Mouse (Mus musculus) heart, embryonic 14.5 days (tissue): Measurements from ENCODE around the gene Castor1. TPM values are rescaled to one million over a fixed set of nuclear protein-coding genes. Genes with fewer than 3 reads are reported as not detected.

ENCODE experiments used
- ATAC-seq: fragments of 200-750 bp; cut with Nextera tagmentation; 2 replicates; pipeline ENCODE4 v1.8.0; 2017; ENCODE audit warnings: low read depth, moderate TSS enrichment; ENCODE audit not compliant: insufficient number of reproducible peaks, insufficient read depth, low FRiP score
- H3K27ac ChIP-seq, 2 experiments: fragments of 200-500 bp in 1 of 2; fragments of 300-500 bp in 1 of 2; sonication (generic) in 1 of 2; replicated peaks in 1 of 2; 2 replicates each; pipeline ENCODE4 v1.5.1; 2012 to 2014; ENCODE audit warnings: low read depth in 2 of 2, low read length in 2 of 2, control low read depth in 1 of 2, mild to moderate bottlenecking in 1 of 2, mixed read lengths in 1 of 2; ENCODE audit not compliant: control insufficient read depth in 1 of 2, insufficient read depth in 1 of 2
- H3K27me3 ChIP-seq: fragments of 300-500 bp; sonication (generic); 2 replicates; pipeline ENCODE4 v1.6.1; 2014; ENCODE audit warnings: mild to moderate bottlenecking, low read length, control low read depth; ENCODE audit not compliant: control insufficient read depth, insufficient read depth
- H3K36me3 ChIP-seq: fragments of 300-500 bp; sonication (generic); 2 replicates; pipeline ENCODE4 v1.6.1; 2014; ENCODE audit warnings: mild to moderate bottlenecking, control low read depth, low read length, mixed read lengths; ENCODE audit not compliant: control insufficient read depth, insufficient read depth
- H3K4me1 ChIP-seq, 2 experiments: fragments of 200-500 bp in 1 of 2; fragments of 300-500 bp in 1 of 2; sonication (generic) in 1 of 2; 2 replicates each; pipeline ENCODE4 v1.6.1; 2012 to 2014; ENCODE audit warnings: low read length in 2 of 2, control low read depth in 1 of 2, mixed read lengths in 1 of 2; ENCODE audit not compliant: control insufficient read depth in 2 of 2, insufficient read depth in 2 of 2
- H3K4me2 ChIP-seq: fragments of 300-500 bp; sonication (generic); 2 replicates; pipeline ENCODE4 v1.6.1; 2014; ENCODE audit warnings: mild to moderate bottlenecking, low read length
- H3K4me3 ChIP-seq, 2 experiments: fragments of 200-500 bp in 1 of 2; fragments of 300-500 bp in 1 of 2; sonication (generic) in 1 of 2; 2 replicates each; pipeline ENCODE4 v1.5.1; 2012 to 2014; ENCODE audit warnings: low read length in 2 of 2, mild to moderate bottlenecking in 2 of 2, control low read depth in 1 of 2, low read depth in 1 of 2, moderate library complexity in 1 of 2; ENCODE audit not compliant: control insufficient read depth in 1 of 2, insufficient read depth in 1 of 2
- H3K9ac ChIP-seq: fragments of 300-500 bp; sonication (generic); 2 replicates; pipeline ENCODE4 v1.6.1; 2014; ENCODE audit warnings: mild to moderate bottlenecking, low read length
- H3K9me3 ChIP-seq: fragments of 300-500 bp; sonication (generic); 2 replicates; pipeline ENCODE4 v1.6.1; 2016; ENCODE audit warnings: low read length, control low read depth; ENCODE audit not compliant: control insufficient read depth
- WGBS: fragments of 180-500 bp; shearing (Covaris S2); extraction: QIAGEN DNeasy Blood & Tissue Kit; methylation state at CpG from one replicate; pipeline ENCODE4 v1.1.7; 2014; 5-methylcytosine and 5-hydroxymethylcytosine counted together
- polyA plus RNA-seq: library from polyadenylated mRNA; unstranded; fragments of >200 nt; fragmentation: Nextera tagmentation; extraction: Ambion mirVana; gene quantifications from 2 replicates; pipeline ENCODE4 v1.2.1, GENCODE M21; 2014

Castor1 gene
- polyA plus RNA-seq, 1 experiment from 2014 or later = 5.7 TPM

GRCm38 (mm10) chr11:4196636-4197035 lies 21.4 kb upstream of the Castor1 start:
- Histone ChIP-seq H3K27me3 (no peaks in the 10 kb centered on the region), H3K9me3 (no peaks in the 10 kb centered on the region), H3K4me1 (no peaks in the 10 kb centered on the region), H3K4me2 (no peak overlapping the region), H3K36me3 (no peaks in the 10 kb centered on the region), H3K27ac (no peak overlapping the region), H3K4me3 (no peak overlapping the region), H3K9ac (no peak overlapping the region)
- ATAC-seq = no peak
- 72% methylated on average over 8 of the region's 8 CpGs for WGBS

DNA sequence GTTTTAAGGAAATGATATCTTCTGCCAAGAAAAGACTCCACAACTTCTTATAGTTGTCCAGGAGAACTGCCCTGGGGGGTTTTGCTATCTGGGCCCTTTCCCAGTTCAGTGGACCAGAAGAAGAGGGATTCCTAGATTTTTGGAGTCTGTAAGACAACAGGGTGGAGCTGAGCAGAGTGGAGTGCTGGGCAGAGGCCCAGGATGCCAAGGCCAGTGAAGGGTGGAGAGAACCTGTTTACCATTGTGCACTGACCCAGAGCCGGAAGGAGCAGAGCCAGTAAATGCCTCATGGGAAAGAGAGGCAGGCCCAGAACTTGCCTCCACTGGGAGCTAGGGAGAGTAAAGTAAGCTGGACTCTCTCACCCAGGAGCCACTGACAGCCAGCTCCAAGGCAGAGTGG lies 20.3 kb upstream of the Castor1 start:
- WGBS = 68% methylated on average over 1 of the region's 1 CpGs
- ATAC-seq = no peak

DNA sequence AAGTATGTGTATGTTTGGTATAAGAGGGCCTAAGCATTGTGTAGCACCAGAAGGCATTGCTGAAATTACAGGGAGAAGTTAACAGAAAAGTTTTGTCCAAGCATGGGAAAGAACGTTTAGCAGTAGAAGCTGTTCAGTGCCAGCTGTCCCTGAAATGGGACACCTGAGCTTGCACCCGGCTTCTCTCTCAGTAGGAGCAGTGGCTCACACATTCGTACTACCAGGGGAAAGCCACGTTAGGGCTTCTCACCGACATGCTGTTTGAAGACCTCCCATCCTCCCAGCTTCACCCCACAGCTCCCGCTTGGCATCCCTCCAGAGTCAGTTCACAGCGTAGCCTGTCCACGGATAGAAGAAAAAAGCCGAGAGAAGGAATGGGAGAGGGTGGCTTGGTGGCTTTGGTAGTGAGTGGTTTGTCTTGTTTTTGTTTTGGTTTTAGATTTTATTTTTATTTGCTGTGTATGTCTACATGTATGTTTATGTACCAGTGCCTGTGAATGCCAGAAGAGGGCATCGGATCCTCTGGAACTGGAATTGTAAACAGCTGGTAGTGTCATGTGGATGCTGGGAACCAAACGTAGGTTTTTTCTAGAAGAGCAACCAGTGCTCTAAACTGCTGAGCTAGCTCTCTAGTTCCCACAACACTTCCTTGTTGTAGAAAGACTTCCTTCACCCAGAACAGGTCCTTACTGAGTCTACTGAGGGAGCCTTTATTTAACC lies 15.9 kb upstream of the Castor1 start:
- Histone ChIP-seq H3K4me3 (no peak overlapping the region), H3K4me1 (peaks cover 5 to 19% of the 10 kb centered on the region in 2 experiments), H3K9me3 (no peaks in the 10 kb centered on the region), H3K9ac (no peak overlapping the region), H3K36me3 (peaks cover 9% of the 10 kb centered on the region), H3K27ac (peak overlapping the region in 1 of 2 experiments; percentile 17; a peak in 1 of 4 replicates), H3K27me3 (no peaks in the 10 kb centered on the region), H3K4me2 (no peak overlapping the region)
- WGBS = 70% methylated on average over 11 of the region's 11 CpGs
- no peak for ATAC-seq

More for the DNA sequence above, 20.3 kb upstream of the Castor1 start:
- H3K4me2 ChIP-seq = no peak overlapping the region
- H3K9ac ChIP-seq = no peak overlapping the region
- no peaks in the 10 kb centered on the region for H3K36me3 ChIP-seq
- no peak overlapping the region for H3K4me3 ChIP-seq
- no peaks in the 10 kb centered on the region for H3K27me3 ChIP-seq
- H3K27ac ChIP-seq = no peak overlapping the region
- 0 out of 4 replicates have a peak, but pooled peaks cover 0 to under 1% of the 10 kb centered on the region in 2 experiments for H3K4me1 ChIP-seq
- no peaks in the 10 kb centered on the region for H3K9me3 ChIP-seq

GRCm38 (mm10) chr11:4202995-4203704 lies 14.9 kb upstream of the Castor1 start:
- Histone ChIP-seq H3K4me3 (no peak overlapping the region), H3K36me3 (peaks cover 15% of the 10 kb centered on the region), H3K4me1 (peaks cover 5 to 19% of the 10 kb centered on the region in 2 experiments), H3K4me2 (no peak overlapping the region), H3K9ac (no peak overlapping the region), H3K9me3 (no peaks in the 10 kb centered on the region), H3K27ac (peak overlapping the region; percentile 50 to 52), H3K27me3 (no peaks in the 10 kb centered on the region)
- no peak for ATAC-seq
- 65% methylated on average over 12 of the region's 12 CpGs for WGBS

- ATAC-seq = peak; percentile 72
- H3K4me1 ChIP-seq = peaks cover 5 to 19% of the 10 kb centered on the region in 2 experiments
- H3K27me3 ChIP-seq = no peaks in the 10 kb centered on the region
- peaks cover 15% of the 10 kb centered on the region for H3K36me3 ChIP-seq
- 18% methylated on average over 2 of the region's 2 CpGs for WGBS
- H3K9me3 ChIP-seq = no peaks in the 10 kb centered on the region
- no peak overlapping the region for H3K9ac ChIP-seq
- no peak overlapping the region for H3K4me2 ChIP-seq
- H3K4me3 ChIP-seq = no peak overlapping the region
- peak overlapping the region; percentile 50 to 52 for H3K27ac ChIP-seq
Observed at GRCm38 (mm10) chr11:4203705-4204074, 14.3 kb upstream of the Castor1 start.

DNA sequence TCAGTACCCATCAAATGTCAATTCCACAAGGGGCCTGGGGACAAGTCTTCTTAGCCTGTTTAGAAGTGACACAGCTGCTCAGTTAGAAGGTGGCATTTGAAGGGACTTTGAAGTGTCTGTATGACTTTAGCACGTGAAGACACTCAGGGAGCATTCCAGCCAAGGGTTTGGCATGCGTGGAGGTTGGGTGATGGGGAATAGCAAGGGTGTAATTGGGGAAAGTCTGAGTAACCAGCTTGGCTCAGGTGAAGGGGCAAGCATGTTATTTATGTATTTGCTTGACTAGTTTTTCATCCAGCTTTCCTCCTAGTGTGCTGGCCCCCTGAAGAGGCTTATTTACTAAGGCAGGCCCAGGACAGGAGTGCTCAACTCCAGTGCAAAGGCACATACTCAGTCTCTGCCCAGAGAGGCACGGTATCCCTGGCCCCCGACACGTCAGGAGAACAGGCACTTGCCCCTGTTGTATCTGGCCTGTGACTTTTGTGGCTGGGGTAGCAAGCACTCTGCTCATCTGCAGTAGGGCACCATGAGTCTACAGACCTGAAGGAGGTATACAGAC lies 12.8 kb upstream of the Castor1 start:
- WGBS = 73% methylated on average over 5 of the region's 5 CpGs
- H3K27me3 ChIP-seq = no peaks in the 10 kb centered on the region
- H3K9me3 ChIP-seq = no peaks in the 10 kb centered on the region
- peaks cover 5 to 19% of the 10 kb centered on the region in 2 experiments for H3K4me1 ChIP-seq
- H3K4me3 ChIP-seq = no peak overlapping the region
- no peak overlapping the region for H3K9ac ChIP-seq
- H3K36me3 ChIP-seq = peaks cover 25% of the 10 kb centered on the region
- no peak for ATAC-seq
- H3K4me2 ChIP-seq = no peak overlapping the region
- no peak overlapping the region for H3K27ac ChIP-seq

GRCm38 (mm10) chr11:4205951-4206350 lies 12.1 kb upstream of the Castor1 start:
- peaks cover 32% of the 10 kb centered on the region for H3K36me3 ChIP-seq
- H3K4me1 ChIP-seq = peaks cover 5 to 19% of the 10 kb centered on the region in 2 experiments
- no peak overlapping the region for H3K9ac ChIP-seq
- no peaks in the 10 kb centered on the region for H3K27me3 ChIP-seq
- no peak overlapping the region for H3K4me3 ChIP-seq
- H3K9me3 ChIP-seq = no peaks in the 10 kb centered on the region
- no peak overlapping the region for H3K4me2 ChIP-seq
- no peak overlapping the region for H3K27ac ChIP-seq
- ATAC-seq = no peak
- 84% methylated on average over 7 of the region's 7 CpGs for WGBS
